Mouse (Mus musculus) spleen, adult 12 weeks (tissue): ENCODE data around the gene Ctse.

Experiments used
- DNase-seq: peaks from one replicate; pipeline ENCODE4 v3.0.0; 2022; ENCODE audit warnings: low spot score

Gene Ctse

DNA sequence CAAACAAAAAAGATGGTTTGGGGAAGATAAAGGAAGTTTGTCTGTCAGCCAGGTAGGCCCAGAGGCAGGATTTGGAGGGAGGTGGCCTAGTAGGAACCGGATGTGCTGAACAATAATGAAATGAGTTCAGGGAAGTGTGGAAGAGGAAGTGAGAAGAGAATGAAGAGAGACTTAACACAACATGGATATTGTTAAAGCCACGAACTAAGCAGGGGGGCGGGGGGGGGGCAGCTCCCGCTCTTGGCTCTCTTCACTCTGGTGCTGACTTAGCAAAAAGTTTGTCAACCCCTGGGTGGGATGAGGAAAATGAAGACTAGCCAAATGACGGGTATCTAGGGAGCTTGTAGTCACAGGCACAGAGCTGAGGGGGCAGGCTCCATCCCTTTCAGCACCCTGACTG, 62.3 kb downstream of the Ctse start:
- DNase-seq, result no peak

GRCm38 (mm10) chr1:131701391-131701790, 63.3 kb downstream of the Ctse start:
- no peak for DNase-seq

GRCm38 (mm10) chr1:131702094-131702766, 64.1 kb downstream of the Ctse start:
- no peak for DNase-seq

- DNase-seq, result no peak
Observed at GRCm38 (mm10) chr1:131703482-131703881, 65.4 kb downstream of the Ctse start.

DNA sequence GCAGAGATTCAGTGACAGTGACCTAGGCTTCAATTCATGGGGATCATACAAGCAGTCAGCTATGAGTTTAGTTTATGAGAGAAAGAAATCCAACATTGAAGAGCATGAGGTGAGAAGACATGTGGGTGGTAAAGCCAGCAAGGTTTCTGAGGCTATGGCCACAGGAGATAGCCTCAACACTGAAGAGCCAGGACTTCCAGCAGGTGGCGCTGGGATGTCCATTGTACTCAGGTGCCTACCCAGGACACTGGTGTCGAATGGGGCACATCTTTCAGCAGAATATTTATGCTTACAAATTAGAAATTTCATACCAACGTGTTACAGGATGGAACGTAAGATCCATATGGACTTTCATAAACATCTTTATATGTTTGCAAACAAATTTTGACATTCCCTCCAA, 70.2 kb downstream of the Ctse start:
- peak; percentile 39 for DNase-seq

- no peak for DNase-seq
Observed at GRCm38 (mm10) chr1:131711518-131711917, 73.4 kb downstream of the Ctse start.

DNA sequence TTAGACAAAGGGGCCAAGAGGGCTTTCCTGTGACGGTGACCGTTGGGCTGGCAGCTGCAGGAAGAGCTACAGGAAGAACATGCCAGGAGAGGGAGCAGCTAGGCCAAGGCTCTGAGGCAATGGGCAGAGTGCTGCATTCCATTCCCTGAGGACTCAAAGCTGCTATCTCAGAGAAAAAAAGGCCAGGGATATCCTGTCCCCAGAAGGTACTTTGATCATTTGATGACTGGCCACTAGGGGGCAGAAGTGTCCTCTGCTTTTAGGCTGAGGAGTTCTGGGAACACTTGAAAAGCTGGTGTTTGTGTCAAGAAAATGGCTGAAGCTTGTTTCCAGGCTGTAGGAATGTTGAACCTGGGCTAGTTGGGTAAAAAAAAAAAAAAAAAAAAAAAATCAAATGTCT, 74.3 kb downstream of the Ctse start:
- peak; percentile 27 for DNase-seq

- DNase-seq, result no peak
Observed at GRCm38 (mm10) chr1:131714388-131715337, 76.6 kb downstream of the Ctse start.

DNA sequence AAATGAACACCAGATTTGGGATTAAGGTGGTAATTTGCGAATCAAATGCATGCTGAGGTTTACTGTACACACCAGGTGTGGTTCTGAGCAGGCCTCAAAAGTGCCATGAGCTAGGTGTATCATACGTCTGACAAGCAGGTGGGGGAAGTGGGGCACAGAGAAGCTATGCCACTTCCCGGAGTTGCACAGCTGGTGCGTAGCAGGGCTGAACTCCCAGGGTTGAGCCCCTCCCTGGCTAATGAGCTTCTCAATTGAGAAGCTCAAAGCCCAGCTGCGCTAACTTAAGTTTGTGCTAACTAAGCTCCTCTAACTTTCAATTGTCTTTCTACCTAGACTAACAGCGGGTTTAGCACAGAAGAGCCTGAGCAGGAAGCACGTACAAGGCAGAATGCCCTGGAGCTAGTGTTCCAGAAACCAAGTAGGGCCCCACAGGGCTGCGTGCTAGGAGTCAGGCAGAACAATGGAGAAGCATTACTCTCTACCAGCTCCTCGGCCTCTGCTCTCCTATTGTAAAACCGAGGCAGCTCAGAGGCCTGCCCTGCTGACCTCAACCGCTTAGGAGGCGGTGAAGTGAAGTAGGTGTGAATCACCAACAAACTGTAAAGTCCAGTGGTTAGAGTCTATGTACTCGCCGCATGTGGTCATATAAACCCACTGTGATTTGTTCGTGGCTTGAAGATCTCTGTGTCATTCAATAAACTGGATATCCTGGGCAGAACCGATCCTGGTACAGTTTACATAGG, 81.0 kb downstream of the Ctse start:
- no peak for DNase-seq

DNA sequence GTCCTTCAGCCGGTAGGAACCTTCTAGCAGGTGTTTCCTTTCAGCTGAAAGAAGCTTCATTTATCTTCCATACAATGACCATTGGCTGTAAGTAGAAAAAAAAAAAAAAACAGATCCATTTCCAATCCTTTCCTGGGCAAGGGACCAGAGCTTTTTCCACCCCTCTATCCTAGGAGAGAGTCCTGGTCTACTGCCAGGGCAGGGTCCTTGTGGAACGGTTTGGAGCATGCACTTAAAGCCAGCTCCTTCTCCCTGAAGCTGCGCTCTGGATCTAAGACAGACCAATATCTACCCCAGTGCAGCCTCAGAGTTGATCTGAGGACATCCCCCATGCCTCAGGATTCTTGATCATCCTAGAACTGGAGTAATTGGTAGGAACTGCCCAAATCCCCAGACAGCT, 83.9 kb downstream of the Ctse start:
- no peak for DNase-seq

DNA sequence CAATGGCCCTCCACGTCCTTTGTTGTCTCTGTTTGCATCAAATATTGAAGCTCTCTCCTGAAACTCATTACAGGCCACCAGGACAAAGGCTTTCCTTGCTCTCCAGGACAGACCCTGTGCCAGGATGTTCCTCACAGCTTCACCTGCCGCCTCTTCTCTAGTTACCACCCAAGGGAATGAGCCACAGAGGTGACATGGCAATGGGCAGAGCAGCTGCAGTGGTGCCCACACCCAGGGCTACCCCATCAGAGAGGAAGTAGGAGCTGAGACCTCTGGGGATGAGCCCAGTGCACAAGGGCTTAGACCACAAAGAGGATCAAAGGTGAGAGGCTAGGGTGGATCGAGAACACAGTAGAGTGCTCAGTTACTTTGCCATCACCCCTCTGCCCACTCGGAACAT, 85.4 kb downstream of the Ctse start:
- DNase-seq, result no peak
